ENCODE assay signal across 9 mouse cellular contexts in genomic region chr11:117269946-117270345, GRCm38 (mm10).
A peak's percentile ranks its signal among the peaks of the same experiment; 100 is the strongest.
DNase-seq lines count a peak whose midpoint lies in the region; ATAC-seq lines count a peak whose summit lies in the region.
"Had no signal": no experiment of that assay in that cellular context is flagged by ENCODE, and none has a peak within 500 bp of the region (broad histone marks: within the 10 kb centered on the region; RNA-seq: fewer than 3 reads in every experiment).

No protein-coding gene starts in this region.

- H3K36me3 ChIP-seq in hindbrain, embryonic 10.5 days: peaks cover 19% of the 10 kb centered on the region
- H3K36me3 ChIP-seq in hindbrain, embryonic 16.5 days (ENCODE audit: control insufficient read depth, insufficient read depth, low read length): no peaks in the 10 kb centered on the region
- peaks cover 4% of the 10 kb centered on the region; the same call in 1 of the 2 replicates for H3K36me3 ChIP-seq in embryonic facial prominence, embryonic 13.5 days

- H3K4me2 ChIP-seq in hindbrain, embryonic 16.5 days (ENCODE audit: low read length): no peak overlapping the region
- no peak overlapping the region for H3K4me2 ChIP-seq in embryonic facial prominence, embryonic 13.5 days

- H3K4me3 ChIP-seq in hindbrain, embryonic 10.5 days: peak overlapping the region; percentile 85; the same call in 1 of the 2 replicates
- no peak overlapping the region for H3K4me3 ChIP-seq in hindbrain, embryonic 16.5 days (ENCODE audit: low read length)
- H3K4me3 ChIP-seq in embryonic facial prominence, embryonic 13.5 days: no peak overlapping the region

- H3K27me3 ChIP-seq in hindbrain, embryonic 10.5 days (ENCODE audit: insufficient read depth, poor library complexity, severe bottlenecking): peaks cover 2% of the 10 kb centered on the region; the same call in 1 of the 2 replicates
- H3K27me3 ChIP-seq in hindbrain, embryonic 16.5 days (replicated peaks; ENCODE audit: control insufficient read depth, insufficient read depth, low read length): no peaks in the 10 kb centered on the region
- H3K27me3 ChIP-seq in embryonic facial prominence, embryonic 13.5 days: no peaks in the 10 kb centered on the region

- no peak overlapping the region for H3K9ac ChIP-seq in hindbrain, embryonic 16.5 days (ENCODE audit: low read depth, low read length)
- peak overlapping the region; percentile 27; the same call in 1 of the 2 replicates for H3K9ac ChIP-seq in embryonic facial prominence, embryonic 13.5 days

- no peaks in the 10 kb centered on the region for H3K9me3 ChIP-seq in hindbrain, embryonic 10.5 days
- no peaks in the 10 kb centered on the region for H3K9me3 ChIP-seq in hindbrain, embryonic 16.5 days (ENCODE audit: control insufficient read depth, low read length)
- no peaks in the 10 kb centered on the region for H3K9me3 ChIP-seq in embryonic facial prominence, embryonic 13.5 days

- H3K27ac ChIP-seq in hindbrain, embryonic 10.5 days: peak overlapping the region; percentile 96
- no peak overlapping the region for H3K27ac ChIP-seq in hindbrain, embryonic 16.5 days (ENCODE audit: low read depth, low read length)
- no peak overlapping the region for H3K27ac ChIP-seq in embryonic facial prominence, embryonic 13.5 days

- peaks cover 99% of the 10 kb centered on the region for H3K4me1 ChIP-seq in hindbrain, embryonic 10.5 days (replicated peaks)
- peaks cover 37% of the 10 kb centered on the region for H3K4me1 ChIP-seq in hindbrain, embryonic 16.5 days (ENCODE audit: control insufficient read depth, insufficient read depth, low read depth, low read length)
- H3K4me1 ChIP-seq in embryonic facial prominence, embryonic 13.5 days: peaks cover 79% of the 10 kb centered on the region

- no peak for DNase-seq in hindbrain, embryonic 10.5 days (ENCODE audit: low spot score)
- DNase-seq in NIH3T3 (ENCODE audit: low read depth): peak; percentile 38
- DNase-seq in lung, postnatal 10 days: peak; percentile 70
- no peak for DNase-seq in natural killer cell, adult 2 months (ENCODE audit: low spot score in 2 of 2)
- no peak for DNase-seq in B cell, adult 2 months
- DNase-seq: kidney, postnatal 25 days had no signal

- 74% methylated on average over 6 of the region's 6 CpGs for WGBS in hindbrain, embryonic 10.5 days
- 62% methylated on average over 6 of the region's 6 CpGs for WGBS in hindbrain, embryonic 16.5 days
- WGBS in embryonic facial prominence, embryonic 13.5 days: 62% methylated on average over 6 of the region's 6 CpGs

- ATAC-seq in hindbrain, embryonic 16.5 days: no peak
- ATAC-seq in embryonic facial prominence, embryonic 13.5 days (ENCODE audit: insufficient number of reproducible peaks, insufficient read depth, low FRiP score, low TSS enrichment, low read depth): no peak
- ATAC-seq: hindbrain, postnatal 0 days had no signal

Comparison
In these comparisons a context has a peak if more than half of its experiments do, and no peak if none do; other contexts are left out.
1. DNase-seq: peak in NIH3T3 (single experiment) and lung, postnatal 10 days (single experiment); none in hindbrain, embryonic 10.5 days (single experiment), natural killer cell, adult 2 months (0 of 2) and B cell, adult 2 months (0 of 2).